Mouse (Mus musculus) kidney, adult 2 months (tissue): Measurements from ENCODE around the gene Ndufb8.

Source experiments
- CTCF ChIP-seq: fragments of 200-500 bp; conservative IDR thresholded peaks from 2 replicates; pipeline ENCODE4 v1.5.1; 2011; ENCODE audit warnings: low read depth, mild to moderate bottlenecking, control low read depth, low read length, moderate library complexity, mixed read lengths; ENCODE audit not compliant: insufficient read depth, insufficient read length
- POLR2A ChIP-seq: fragments of 200-500 bp; IDR thresholded peaks from one replicate; pipeline ENCODE4 v1.6.1; 2011; ENCODE audit warnings: low read depth, low read length, control low read depth

DNA sequence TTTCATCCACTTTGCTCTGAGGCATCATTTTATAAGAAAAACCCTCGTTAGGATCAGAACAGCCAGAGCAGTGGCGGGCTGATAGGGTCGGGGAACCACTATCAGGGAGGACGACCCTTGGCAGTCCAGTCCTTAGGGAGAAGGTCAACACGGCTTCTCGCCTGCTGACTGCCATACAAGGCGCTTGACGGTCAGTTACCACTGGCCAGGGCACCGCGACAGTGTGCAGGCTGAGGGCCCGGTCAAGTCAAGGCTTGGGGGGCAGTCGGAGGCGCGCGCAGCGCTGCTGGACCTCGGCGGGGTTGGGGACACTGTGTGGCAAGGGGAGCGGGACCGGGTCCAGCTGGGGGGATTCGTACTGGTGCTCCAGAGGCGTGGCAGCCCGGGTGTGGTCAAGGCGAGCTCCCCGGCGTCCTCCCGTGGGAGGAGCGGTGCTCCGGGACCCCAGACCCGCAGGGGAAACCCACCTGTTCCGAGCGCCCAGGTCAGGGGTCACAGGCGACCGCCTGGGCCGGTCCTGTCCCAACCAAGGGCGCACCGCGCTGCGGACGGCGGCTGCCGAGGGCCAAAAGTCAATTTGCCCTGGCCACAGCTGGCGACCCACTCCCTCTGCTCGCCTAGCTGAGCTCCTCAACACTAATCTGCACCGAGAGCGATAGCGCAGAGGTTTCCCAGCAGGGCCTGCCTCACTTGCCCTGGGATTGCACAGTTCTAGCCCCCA, 9.8 kb downstream of the Ndufb8 start, which contains the start of gene Sec31b:
- TF ChIP-seq POLR2A (no peak), CTCF (no peak)
